Mouse (Mus musculus): ENCODE results near the gene Ttll11.

GRCm38 (mm10) chr2:35979644-35980021, at the start of gene Ttll11:
- TF ChIP-seq CTCF (IDR thresholded peaks at IDR 0.05; ENCODE audit: extremely low read depth, insufficient read length, insufficient replicate concordance, low read depth, low read length) (no peak), POLR2A (IDR thresholded peaks at IDR 0.05; ENCODE audit: low read depth, low read length) (no peak; the same call in 1 of the 2 replicates)
